Mouse (Mus musculus) monocyte, adult 59 days (primary cell): ENCODE measurements around the gene Ffar1. TPM values are rescaled to one million over a fixed set of nuclear protein-coding genes. Genes with fewer than 3 reads are reported as not detected.

ENCODE experiments used
- total RNA-seq, 2 experiments: library from RNA; stranded (reverse); gene quantifications; one replicate each; pipeline ENCODE4 v1.2.4; 2023

Ffar1 gene
- under 1 TPM; 0.12 to 0.18 TPM for total RNA-seq

DNA sequence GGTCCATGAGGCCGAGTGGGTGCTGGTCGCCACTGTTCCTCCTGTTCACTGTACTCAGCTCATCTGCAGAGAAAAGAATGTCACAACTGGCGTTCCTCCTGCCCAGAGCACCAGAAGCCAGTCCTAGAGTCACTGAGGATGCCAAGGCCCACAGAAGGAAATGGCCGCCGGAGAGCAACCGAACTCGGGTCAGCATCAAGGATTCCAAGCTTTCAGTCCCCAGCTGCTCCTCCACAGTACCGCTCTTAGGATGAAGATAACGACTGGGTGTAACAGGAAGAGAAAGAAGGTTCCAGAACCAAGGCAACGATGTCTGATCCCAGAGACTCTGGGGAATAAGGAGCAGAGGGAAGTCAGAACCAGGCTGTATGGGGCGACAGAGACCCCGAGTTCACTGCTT is at the start of gene Ffar1:
TSS of gene Ffar1 (minus strand) at position 101 of the 400 bp plus-strand sequence.

DNA sequence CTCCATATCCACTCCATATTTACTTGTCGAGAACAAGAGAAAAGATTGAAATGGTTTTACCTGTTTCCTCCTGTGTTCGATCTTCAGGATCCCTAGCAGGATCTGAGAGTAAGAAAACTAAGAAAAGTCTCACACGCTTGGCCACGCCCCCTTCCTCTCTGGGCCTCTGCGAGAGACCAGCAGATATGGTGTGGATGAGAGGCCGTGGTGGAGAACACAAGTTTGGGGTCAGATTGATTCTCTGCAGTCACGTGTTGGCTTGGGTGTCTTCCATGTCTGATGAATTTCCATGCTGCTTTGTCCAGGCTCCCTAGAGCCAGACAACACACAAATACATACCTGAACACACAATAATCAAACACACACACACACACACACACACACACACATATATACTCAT is 18.8 kb upstream of the Ffar1 start, which contains the start of gene Cd22:
TSS of gene Cd22 (minus strand) at position 167 of the 400 bp plus-strand sequence.

DNA sequence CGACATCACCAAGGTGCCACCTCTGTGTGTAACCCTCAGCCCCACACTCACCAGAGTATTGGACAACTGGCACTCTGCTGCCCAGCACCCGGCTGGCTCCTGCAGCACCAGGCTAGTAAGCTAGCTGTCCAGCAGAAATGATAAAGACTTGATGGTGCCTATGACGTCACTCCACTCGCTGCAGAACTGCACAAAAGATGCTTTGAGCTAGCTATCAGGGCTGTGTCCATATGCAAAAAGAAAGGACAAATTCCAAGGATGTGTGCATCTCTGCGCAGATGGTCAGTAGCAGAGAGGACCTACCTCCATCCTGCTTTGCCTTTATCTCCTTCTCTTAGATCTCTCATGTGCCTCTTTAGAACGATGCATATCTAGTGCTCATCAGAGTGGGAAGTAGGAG is 5.3 kb downstream of the Ffar1 start, which contains the start of gene Ffar3:
TSS of gene Ffar3 (minus strand) at position 101 of the 400 bp plus-strand sequence.

DNA sequence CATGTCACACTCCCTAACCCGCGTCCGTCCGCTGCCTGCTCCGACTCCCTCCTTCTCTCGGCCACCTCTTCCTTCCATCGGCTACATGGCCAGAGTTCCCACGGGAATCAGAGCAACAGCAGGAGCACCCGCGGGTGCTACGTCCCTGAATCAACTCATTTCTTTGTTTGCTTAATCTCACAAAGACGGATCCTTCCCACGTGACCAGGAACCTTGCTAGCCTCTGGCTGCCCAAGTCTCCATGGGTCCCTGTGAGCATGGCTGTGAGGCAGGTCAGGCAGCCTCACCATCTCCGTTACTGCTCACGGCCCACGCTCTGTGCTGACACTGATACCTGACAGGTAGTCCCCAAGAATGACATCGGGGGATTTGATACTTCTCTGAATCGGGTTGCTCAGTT is 37.7 kb downstream of the Ffar1 start, which contains the start of gene Ffar2:
TSS of gene Ffar2 (minus strand) at position 101 of the 400 bp plus-strand sequence.

Other genes starting within 250 kb of the Ffar1 start
- not detected for gene Upk1a, start 248.7 kb downstream of the Ffar1 start, total RNA-seq
- gene Cox6b1, start 235.4 kb downstream of the Ffar1 start, total RNA-seq: 100 to 1,000 TPM; 279 to 306 TPM
- gene Etv2, start 225.7 kb downstream of the Ffar1 start, total RNA-seq: not detected
- 100 to 1,000 TPM in 1 of 2 experiments, 10 to 100 TPM in 1; 92.9 to 103 TPM for gene Rbm42, start 211.2 kb downstream of the Ffar1 start, total RNA-seq
- gene Haus5, start 196.6 kb downstream of the Ffar1 start, total RNA-seq: 10 to 100 TPM in 1 of 2 experiments, 1 to 10 TPM in 1; 9.9 to 12.1 TPM
- gene Pmis2, start 190.0 kb downstream of the Ffar1 start, total RNA-seq: not detected
- not detected for gene 2200002J24Rik, start 162.6 kb downstream of the Ffar1 start, total RNA-seq
- not detected for gene Atp4a, start 149.4 kb downstream of the Ffar1 start, total RNA-seq
- gene Tmem147, start 132.0 kb downstream of the Ffar1 start, total RNA-seq: 10 to 100 TPM; 51.6 to 63.4 TPM
- not detected for gene Gapdhs, start 117.9 kb downstream of the Ffar1 start, total RNA-seq
- gene Sbsn, start 110.1 kb downstream of the Ffar1 start, total RNA-seq: 1 to 10 TPM; 2.8 to 3.8 TPM
- gene Dmkn, start 97.8 kb downstream of the Ffar1 start, total RNA-seq: 1 to 10 TPM in 1 of 2 experiments, not detected in 1; 1.3 TPM
- gene Krtdap, start 73.7 kb downstream of the Ffar1 start, total RNA-seq: not detected
- 1 to 10 TPM; 1.8 to 2.3 TPM for gene Ffar2, start 37.8 kb downstream of the Ffar1 start, total RNA-seq
- not detected for gene Ffar3, start 5.4 kb downstream of the Ffar1 start, total RNA-seq
- 10 to 100 TPM; 14.0 to 15.4 TPM for gene Cd22, start 18.8 kb upstream of the Ffar1 start, total RNA-seq
- gene Mag, start 53.3 kb upstream of the Ffar1 start, total RNA-seq: 1 to 10 TPM; 3.3 to 3.8 TPM
- 1 to 10 TPM; 1.4 to 4.0 TPM for gene Hamp2, start 63.1 kb upstream of the Ffar1 start, total RNA-seq
- not detected for gene Hamp, start 82.5 kb upstream of the Ffar1 start, total RNA-seq
- 100 to 1,000 TPM; 148 to 186 TPM for gene Usf2, start 95.2 kb upstream of the Ffar1 start, total RNA-seq
- 10 to 100 TPM; 13.7 to 19.7 TPM for gene Lsr, start 111.9 kb upstream of the Ffar1 start, total RNA-seq
- 1 to 10 TPM; 1.5 to 2.3 TPM for gene Fam187b, start 112.2 kb upstream of the Ffar1 start, total RNA-seq
- gene Fxyd5, start 180.9 kb upstream of the Ffar1 start, total RNA-seq: 1,000 to 10,000 TPM; 1,032 to 1,279 TPM
- not detected for gene Fxyd7, start 189.9 kb upstream of the Ffar1 start, total RNA-seq
- not detected for gene Fxyd1, start 195.6 kb upstream of the Ffar1 start, total RNA-seq
- 1 to 10 TPM; 1.7 to 1.9 TPM for gene Lgi4, start 197.8 kb upstream of the Ffar1 start, total RNA-seq
- not detected for gene Fxyd3, start 215.1 kb upstream of the Ffar1 start, total RNA-seq